Mouse (Mus musculus): ENCODE data around the gene Fam98c. TPM values are rescaled to one million over a fixed set of nuclear protein-coding genes. Genes with fewer than 3 reads are reported as not detected.

The Fam98c gene
- polyA plus RNA-seq, 1 experiment from 2014 or later: 28.3 TPM

GRCm38 (mm10) chr7:29123531-29124358, 32.3 kb downstream of the Fam98c start:
- WGBS: 65% methylated on average over 5 of the region's 5 CpGs

GRCm38 (mm10) chr7:29122821-29123220, 33.2 kb downstream of the Fam98c start:
- Histone ChIP-seq H3K4me2 (ENCODE audit: low read length) (no peak overlapping the region), H3K4me1 (ENCODE audit: control insufficient read depth, insufficient read depth, low read length) (0 out of 2 replicates have a peak, but pooled peaks cover 5% of the 10 kb centered on the region), H3K9me3 (replicated peaks; ENCODE audit: control insufficient read depth, low read length, poor library complexity, severe bottlenecking) (no peaks in the 10 kb centered on the region), H3K36me3 (ENCODE audit: control insufficient read depth, insufficient read depth, low read length) (no peaks in the 10 kb centered on the region), H3K27ac (ENCODE audit: low read length) (no peak overlapping the region), H3K27me3 (ENCODE audit: control insufficient read depth, insufficient read depth, low read depth, low read length) (0 out of 2 replicates have a peak, but pooled peaks cover 2% of the 10 kb centered on the region), H3K9ac (ENCODE audit: low read depth, low read length) (no peak overlapping the region), H3K4me3 (ENCODE audit: low read depth, low read length) (no peak overlapping the region)
- no peak for ATAC-seq
- WGBS: 92% methylated on average over 9 of the region's 9 CpGs

More at GRCm38 (mm10) chr7:29123531-29124358, 32.3 kb downstream of the Fam98c start:
- H3K36me3 ChIP-seq (ENCODE audit: control insufficient read depth, insufficient read depth, low read length): no peaks in the 10 kb centered on the region
- peak; percentile 39; the same call in 1 of the 2 replicates for ATAC-seq
- H3K4me1 ChIP-seq (ENCODE audit: control insufficient read depth, insufficient read depth, low read length): 0 out of 2 replicates have a peak, but pooled peaks cover 5% of the 10 kb centered on the region
- no peak overlapping the region for H3K27ac ChIP-seq (ENCODE audit: low read length)
- no peak overlapping the region for H3K4me3 ChIP-seq (ENCODE audit: low read depth, low read length)
- no peaks in the 10 kb centered on the region for H3K9me3 ChIP-seq (replicated peaks; ENCODE audit: control insufficient read depth, low read length, poor library complexity, severe bottlenecking)
- H3K27me3 ChIP-seq (ENCODE audit: control insufficient read depth, insufficient read depth, low read depth, low read length): 0 out of 2 replicates have a peak, but pooled peaks cover 2% of the 10 kb centered on the region
- H3K4me2 ChIP-seq (ENCODE audit: low read length): no peak overlapping the region
- no peak overlapping the region for H3K9ac ChIP-seq (ENCODE audit: low read depth, low read length)

GRCm38 (mm10) chr7:29119526-29119925, 36.5 kb downstream of the Fam98c start:
- no peak overlapping the region for H3K4me3 ChIP-seq (ENCODE audit: low read depth, low read length)
- WGBS: 71% methylated on average over 1 of the region's 1 CpGs
- no peak overlapping the region for H3K4me2 ChIP-seq (ENCODE audit: low read length)
- no peak overlapping the region for H3K9ac ChIP-seq (ENCODE audit: low read depth, low read length)
- H3K27me3 ChIP-seq (ENCODE audit: control insufficient read depth, insufficient read depth, low read depth, low read length): 0 out of 2 replicates have a peak, but pooled peaks cover 2% of the 10 kb centered on the region
- no peaks in the 10 kb centered on the region for H3K36me3 ChIP-seq (ENCODE audit: control insufficient read depth, insufficient read depth, low read length)
- no peak overlapping the region for H3K27ac ChIP-seq (ENCODE audit: low read length)
- 0 out of 2 replicates have a peak, but pooled peaks cover under 1% of the 10 kb centered on the region for H3K4me1 ChIP-seq (ENCODE audit: control insufficient read depth, insufficient read depth, low read length)
- ATAC-seq: no peak
- no peaks in the 10 kb centered on the region for H3K9me3 ChIP-seq (replicated peaks; ENCODE audit: control insufficient read depth, low read length, poor library complexity, severe bottlenecking)

- Histone ChIP-seq H3K4me3 (ENCODE audit: low read depth, low read length) (no peak overlapping the region), H3K9me3 (replicated peaks; ENCODE audit: control insufficient read depth, low read length, poor library complexity, severe bottlenecking) (no peaks in the 10 kb centered on the region), H3K36me3 (ENCODE audit: control insufficient read depth, insufficient read depth, low read length) (no peaks in the 10 kb centered on the region), H3K4me2 (ENCODE audit: low read length) (no peak overlapping the region), H3K27ac (ENCODE audit: low read length) (no peak overlapping the region), H3K27me3 (ENCODE audit: control insufficient read depth, insufficient read depth, low read depth, low read length) (no peaks in the 10 kb centered on the region), H3K9ac (ENCODE audit: low read depth, low read length) (no peak overlapping the region), H3K4me1 (ENCODE audit: control insufficient read depth, insufficient read depth, low read length) (no peaks in the 10 kb centered on the region)
- ATAC-seq: no peak
- WGBS: 13% methylated on average over 18 of the region's 18 CpGs
These were observed 37.7 kb downstream of the Fam98c start for GRCm38 (mm10) chr7:29118142-29118851.

- peak overlapping the region; percentile 56 for H3K9ac ChIP-seq (ENCODE audit: low read depth, low read length)
- WGBS: 28% methylated on average over 38 of the region's 38 CpGs
- peak overlapping the region; percentile 40 for H3K4me2 ChIP-seq (ENCODE audit: low read length)
- H3K36me3 ChIP-seq (ENCODE audit: control insufficient read depth, insufficient read depth, low read length): no peaks in the 10 kb centered on the region
- H3K27me3 ChIP-seq (ENCODE audit: control insufficient read depth, insufficient read depth, low read depth, low read length): no peaks in the 10 kb centered on the region
- H3K9me3 ChIP-seq (replicated peaks; ENCODE audit: control insufficient read depth, low read length, poor library complexity, severe bottlenecking): no peaks in the 10 kb centered on the region
- no peak for ATAC-seq
- H3K4me1 ChIP-seq (ENCODE audit: control insufficient read depth, insufficient read depth, low read length): no peaks in the 10 kb centered on the region
- no peak overlapping the region for H3K27ac ChIP-seq (ENCODE audit: low read length)
- no peak overlapping the region for H3K4me3 ChIP-seq (ENCODE audit: low read depth, low read length)
These were observed 46.8 kb downstream of the Fam98c start for GRCm38 (mm10) chr7:29108992-29109955.

Other genes starting within 250 kb of the Fam98c start
- gene Actn4, start 193.9 kb downstream of the Fam98c start, polyA plus RNA-seq (2015; fragmentation: Nextera tagmentation; extraction: Ambion mirVana): 132 and 133 TPM in 2 replicates
- gene Eif3k, start 174.4 kb downstream of the Fam98c start, polyA plus RNA-seq (2015; fragmentation: Nextera tagmentation; extraction: Ambion mirVana): 279 TPM in 2 replicates
- gene Map4k1, start 174.2 kb downstream of the Fam98c start, polyA plus RNA-seq (2015; fragmentation: Nextera tagmentation; extraction: Ambion mirVana): 11.8 and 13.2 TPM in 2 replicates
- 11.3 and 14.4 TPM in 2 replicates for gene Ryr1, start 31.1 kb downstream of the Fam98c start, polyA plus RNA-seq (2015; fragmentation: Nextera tagmentation; extraction: Ambion mirVana)
- gene Rasgrp4, start 21.4 kb downstream of the Fam98c start, polyA plus RNA-seq (2015; fragmentation: Nextera tagmentation; extraction: Ambion mirVana): 0.83 and 1.0 TPM in 2 replicates
- 0.54 and 1.1 TPM in 2 replicates for gene Ggn, start 14.0 kb upstream of the Fam98c start, polyA plus RNA-seq (2015; fragmentation: Nextera tagmentation; extraction: Ambion mirVana)
- gene Spred3, start 14.2 kb upstream of the Fam98c start, polyA plus RNA-seq (2015; fragmentation: Nextera tagmentation; extraction: Ambion mirVana): 10.7 TPM in 2 replicates
- 287 TPM in 2 replicates for gene Psmd8, start 24.5 kb upstream of the Fam98c start, polyA plus RNA-seq (2015; fragmentation: Nextera tagmentation; extraction: Ambion mirVana)
- 3.8 and 5.8 TPM in 2 replicates for gene Catsperg1, start 57.8 kb upstream of the Fam98c start, polyA plus RNA-seq (2015; fragmentation: Nextera tagmentation; extraction: Ambion mirVana)
- 1.1 and 1.7 TPM in 2 replicates for gene Kcnk6, start 76.3 kb upstream of the Fam98c start, polyA plus RNA-seq (2015; fragmentation: Nextera tagmentation; extraction: Ambion mirVana)
- 95.7 and 109 TPM in 2 replicates for gene Yif1b, start 82.1 kb upstream of the Fam98c start, polyA plus RNA-seq (2015; fragmentation: Nextera tagmentation; extraction: Ambion mirVana)
- 0.46 and 1.5 TPM in 2 replicates for gene 2200002D01Rik, start 92.2 kb upstream of the Fam98c start, polyA plus RNA-seq (2015; fragmentation: Nextera tagmentation; extraction: Ambion mirVana)
- 81.2 and 89.7 TPM in 2 replicates for gene Spint2, start 125.7 kb upstream of the Fam98c start, polyA plus RNA-seq (2015; fragmentation: Nextera tagmentation; extraction: Ambion mirVana)
- 2.5 and 2.7 TPM in 2 replicates for gene Ppp1r14a, start 133.1 kb upstream of the Fam98c start, polyA plus RNA-seq (2015; fragmentation: Nextera tagmentation; extraction: Ambion mirVana)
- gene Dpf1, start 147.7 kb upstream of the Fam98c start, polyA plus RNA-seq (2015; fragmentation: Nextera tagmentation; extraction: Ambion mirVana): 223 and 226 TPM in 2 replicates

Data from midbrain, embryonic 16.5 days (tissue).